Mouse (Mus musculus) E14TG2a.4 (cell line): ENCODE data around the gene Lrrc74a.
A peak's percentile ranks its signal among the peaks of the same experiment; 100 is the strongest.

Experiments used
- CTCF ChIP-seq: conservative IDR thresholded peaks from 2 replicates; pipeline ENCODE4 v1.5.1; 2014; ENCODE audit warnings: low read length
- NANOG ChIP-seq: IDR thresholded peaks from 2 replicates; pipeline ENCODE4 v1.6.1; 2014; ENCODE audit warnings: borderline replicate concordance, low read length, mixed read lengths
- POU5F1 ChIP-seq: IDR thresholded peaks from 2 replicates; pipeline ENCODE4 v1.6.1; 2014; ENCODE audit warnings: low read length, borderline replicate concordance

DNA sequence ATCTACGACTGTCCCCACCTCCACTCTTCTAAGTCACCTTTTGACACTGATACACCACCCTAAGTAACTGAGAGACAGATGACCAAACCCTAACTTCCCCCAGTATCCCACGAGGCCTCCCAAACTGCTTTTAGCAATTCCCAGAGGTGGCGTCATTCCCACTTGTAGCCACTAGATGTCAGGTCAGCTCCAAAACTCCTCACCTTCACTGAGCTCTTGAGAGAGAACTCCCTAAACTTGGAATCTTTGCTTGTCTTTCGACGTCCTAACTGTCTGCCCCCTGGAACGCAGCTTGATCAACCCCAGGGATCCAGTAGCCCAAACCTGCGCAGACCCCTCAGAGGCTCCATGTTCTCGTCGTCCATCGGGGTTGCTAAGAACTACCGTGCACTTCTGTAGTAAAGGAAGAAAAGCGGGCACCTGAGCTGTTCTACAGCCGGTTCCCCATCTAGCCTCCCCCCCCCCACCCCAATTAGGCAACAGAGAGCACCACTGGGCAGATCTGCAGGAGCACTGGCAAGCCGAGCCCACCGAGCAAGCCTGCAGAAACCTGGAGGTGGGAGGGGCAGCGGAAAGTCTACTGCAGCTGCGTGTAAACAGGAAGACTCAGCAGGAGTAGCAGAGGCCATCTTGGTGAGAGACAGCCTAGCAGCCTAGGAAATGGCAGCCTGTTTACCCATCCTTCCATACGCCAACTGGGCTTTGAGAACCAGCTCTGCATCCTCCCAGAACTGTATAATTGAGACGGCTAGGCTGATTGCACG lies 33.9 kb downstream of the Lrrc74a start:
- peak; percentile 97 for TF ChIP-seq CTCF
- TF ChIP-seq NANOG, result no peak
- no peak for TF ChIP-seq POU5F1
